Mouse (Mus musculus) mesoderm, embryonic 11.5 days (tissue): Measurements from ENCODE around the gene Tiam2.
A peak's percentile ranks its signal among the peaks of the same experiment; 100 is the strongest.
"Not testable (repeated sequence)": the region's sequence is repeated elsewhere in the genome, so short reads cannot be mapped to it uniquely, and the experiment has no call there.

Source experiments
- DNase-seq: peaks from one replicate; pipeline ENCODE4 v3.0.0-alpha.2; 2012; ENCODE audit warnings: low read depth, low spot score

Tiam2 gene

DNA sequence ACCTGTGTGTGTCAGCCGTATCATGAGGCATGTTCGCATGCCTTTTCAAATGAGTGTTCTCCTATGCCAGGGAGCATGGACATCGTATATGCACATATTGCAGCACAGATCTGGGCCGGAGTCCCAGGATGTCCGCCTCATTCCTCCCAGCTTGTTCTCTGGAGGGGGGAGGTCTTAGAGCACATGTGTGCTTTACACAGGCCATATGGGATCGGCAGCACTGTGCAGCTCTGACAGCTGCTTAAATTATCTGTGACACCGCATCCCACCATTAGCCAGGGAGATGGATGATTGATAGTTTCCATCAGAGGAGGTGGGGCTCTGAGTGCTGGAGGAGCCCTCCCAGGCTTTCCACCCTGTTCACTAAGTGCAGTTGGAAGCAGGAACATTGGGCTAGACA is 12.4 kb downstream of the Tiam2 start:
- DNase-seq: peak; percentile 47

DNA sequence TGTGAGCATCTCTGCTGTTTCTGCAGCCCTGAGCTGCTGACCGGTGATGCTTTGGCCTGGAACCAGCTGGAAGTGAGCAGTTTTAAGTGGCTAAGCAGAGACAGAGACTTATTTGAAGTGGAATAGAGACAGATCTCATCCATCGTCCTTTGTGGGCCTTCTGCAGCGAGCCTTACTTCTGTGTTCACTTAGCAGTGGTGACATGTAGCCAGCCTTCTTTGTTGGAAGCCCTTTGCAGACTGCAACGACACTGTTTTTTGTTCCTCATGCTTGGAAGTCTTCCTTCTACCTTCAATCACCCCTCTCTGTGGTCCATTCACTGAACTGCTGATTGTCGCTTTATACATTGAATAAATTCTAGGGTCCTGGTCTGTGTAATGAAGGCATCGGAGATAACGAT is 18.5 kb downstream of the Tiam2 start:
- no peak for DNase-seq

DNA sequence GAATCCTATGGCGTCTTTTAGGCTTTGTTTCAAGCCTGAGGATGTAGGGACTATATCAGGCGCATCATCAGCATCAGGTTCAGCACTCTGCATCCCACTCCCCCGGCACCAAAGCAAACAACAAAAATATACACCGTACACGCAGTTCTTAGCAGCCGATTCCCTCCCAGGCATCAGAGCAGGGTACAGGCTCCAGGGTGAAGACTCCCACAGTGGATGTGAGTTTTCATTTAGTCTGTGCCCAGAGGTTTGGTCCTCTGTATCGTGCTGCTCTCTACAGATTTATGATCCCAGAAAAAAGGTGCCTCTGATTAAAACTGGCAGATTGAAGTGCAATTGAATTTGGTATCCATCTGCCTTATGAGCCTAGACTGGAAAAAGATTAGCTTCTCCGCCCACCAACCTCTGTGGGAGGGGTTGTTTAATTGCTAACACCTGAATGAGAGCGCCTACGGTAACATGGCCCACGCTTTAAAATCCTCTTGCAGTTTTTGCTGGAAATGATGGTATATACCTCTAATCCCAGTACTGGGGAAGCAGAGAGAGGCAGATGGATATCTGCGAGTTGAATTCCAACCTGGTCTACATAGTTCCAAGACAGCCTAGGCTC is 19.0 kb downstream of the Tiam2 start:
- DNase-seq: no peak

DNA sequence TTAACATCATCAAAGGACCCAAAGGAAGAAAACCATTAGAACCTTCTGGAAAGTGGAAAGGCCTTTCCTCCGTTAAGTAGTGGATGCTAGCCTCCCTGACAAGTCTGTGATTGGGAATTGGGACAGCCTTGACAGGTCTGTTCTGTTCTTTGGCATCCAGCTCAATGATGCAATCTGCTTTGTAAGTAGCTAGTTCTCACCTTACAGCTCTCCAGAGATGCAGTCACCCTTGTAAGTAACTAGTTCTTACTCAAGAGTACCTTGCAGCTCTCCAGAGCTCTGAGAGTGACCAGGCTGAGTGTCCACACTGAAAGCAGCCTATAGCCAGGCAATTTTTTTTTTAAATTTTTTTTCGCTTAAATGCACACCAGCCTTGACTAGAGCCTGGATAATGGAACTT is 21.4 kb downstream of the Tiam2 start:
- no peak for DNase-seq

DNA sequence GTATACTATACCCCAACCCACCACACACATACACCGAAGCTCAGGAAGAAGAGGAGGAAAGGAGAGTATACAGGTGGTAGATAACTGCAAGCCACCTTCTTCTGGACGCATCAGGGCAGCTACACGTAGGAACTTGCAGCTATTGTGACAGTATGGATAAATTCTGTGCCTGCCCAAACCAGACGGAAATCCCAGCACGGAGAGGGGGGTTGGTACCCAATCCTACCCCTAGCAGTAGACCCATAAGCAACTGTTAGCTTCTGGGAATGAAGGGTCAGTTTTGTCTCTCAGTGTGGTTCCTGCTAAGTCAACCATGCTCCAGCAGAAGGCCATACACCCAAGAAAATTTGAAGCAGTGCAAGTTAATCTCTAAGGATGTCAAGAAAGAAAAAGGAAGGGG is 23.0 kb downstream of the Tiam2 start:
- DNase-seq: no peak

DNA sequence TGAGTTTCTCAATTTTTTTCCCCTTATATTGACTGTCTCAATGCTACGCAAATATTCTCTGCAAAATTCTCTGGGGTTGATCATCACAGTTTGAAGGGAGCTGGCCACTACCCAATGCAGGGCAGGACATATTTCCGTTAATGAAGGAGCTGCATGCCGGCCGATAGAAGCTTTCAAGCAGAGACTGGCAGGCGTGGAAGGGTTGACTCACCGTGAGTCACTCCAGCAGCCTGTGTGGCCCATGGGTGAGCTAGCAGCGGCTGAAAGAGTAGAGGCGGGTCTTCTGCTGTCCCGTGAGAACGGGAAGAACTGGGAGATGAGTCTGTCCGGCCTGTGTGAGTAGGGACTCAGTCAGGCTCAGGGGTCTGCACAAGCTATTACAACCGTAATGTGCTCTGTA is 23.6 kb downstream of the Tiam2 start:
- no peak for DNase-seq

DNA sequence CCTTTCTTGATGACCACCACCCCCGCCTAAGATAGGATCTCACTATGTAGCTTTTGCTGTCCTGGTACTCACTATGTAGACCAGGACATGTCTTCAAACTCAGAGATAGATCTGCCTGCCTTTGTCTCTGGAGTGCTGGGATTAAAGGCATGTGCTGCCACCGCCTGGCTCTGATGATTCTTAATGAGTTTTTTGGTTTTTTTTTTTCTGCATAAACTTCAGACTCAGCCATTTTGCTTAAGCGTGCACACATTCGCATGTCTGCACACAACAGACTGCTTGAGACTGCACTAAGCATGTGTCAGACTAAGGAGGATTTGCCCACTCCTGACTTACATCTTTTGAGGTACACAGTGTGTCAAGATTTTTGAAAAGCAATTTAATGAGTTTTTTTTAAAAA is 24.0 kb downstream of the Tiam2 start:
- no peak for DNase-seq

DNA sequence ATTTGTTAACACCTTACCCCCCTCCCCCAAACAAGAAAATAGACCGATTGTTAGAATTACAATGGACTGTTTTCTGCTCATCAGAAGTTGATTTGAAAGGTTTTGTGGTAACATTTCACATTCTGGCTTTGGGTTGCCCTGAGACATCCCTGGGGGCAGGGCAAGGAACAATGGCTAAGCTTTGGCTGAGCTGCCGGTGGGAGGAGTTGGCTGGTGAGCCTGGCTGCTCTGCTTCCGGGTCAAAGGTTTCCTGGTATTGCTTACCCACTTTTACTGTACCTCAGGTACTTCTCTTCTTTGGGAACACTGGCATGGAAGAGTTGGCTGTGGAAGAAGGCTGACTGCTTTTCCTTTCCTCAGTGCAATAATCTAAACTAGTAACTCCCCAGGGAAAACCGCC is 25.3 kb downstream of the Tiam2 start:
- no peak for DNase-seq

DNA sequence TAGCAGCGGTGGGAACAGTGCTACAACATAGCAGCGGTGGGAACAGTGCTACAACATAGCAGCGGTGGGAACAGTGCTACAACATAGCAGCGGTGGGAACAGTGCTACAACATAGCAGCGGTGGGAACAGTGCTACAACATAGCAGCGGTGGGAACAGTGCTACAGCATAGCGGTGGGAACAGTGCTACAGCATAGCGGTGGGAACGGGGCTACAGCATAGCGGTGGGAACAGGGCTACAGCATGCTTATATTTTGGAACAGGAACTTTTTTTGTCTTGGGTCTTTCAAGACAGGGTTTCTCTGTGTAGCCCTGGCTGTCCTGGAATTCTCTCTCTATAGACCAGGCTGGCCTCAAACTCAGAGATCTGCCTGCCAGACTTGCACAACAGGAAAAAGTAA is 26.8 kb downstream of the Tiam2 start:
- not testable (repeated sequence) for DNase-seq

DNA sequence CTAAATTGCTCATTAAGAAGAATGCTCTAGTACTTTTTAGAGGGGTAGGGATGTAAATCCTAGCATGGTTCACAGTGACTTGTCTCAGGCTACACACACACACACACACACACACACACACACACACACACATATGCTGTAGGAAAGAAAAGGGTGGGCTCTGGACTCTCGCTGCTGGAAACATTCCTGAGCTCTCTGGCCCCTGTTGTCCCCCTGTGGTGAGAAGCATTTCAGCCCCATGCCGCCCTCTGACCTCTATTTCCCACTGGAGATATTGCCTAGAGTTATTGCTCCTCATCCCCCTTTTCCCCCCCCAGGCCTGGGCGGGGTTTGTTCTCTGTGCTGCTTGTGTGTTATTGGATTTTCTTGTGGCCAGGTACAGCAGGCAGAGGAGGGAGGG is 28.5 kb downstream of the Tiam2 start:
- DNase-seq: peak; percentile 74

DNA sequence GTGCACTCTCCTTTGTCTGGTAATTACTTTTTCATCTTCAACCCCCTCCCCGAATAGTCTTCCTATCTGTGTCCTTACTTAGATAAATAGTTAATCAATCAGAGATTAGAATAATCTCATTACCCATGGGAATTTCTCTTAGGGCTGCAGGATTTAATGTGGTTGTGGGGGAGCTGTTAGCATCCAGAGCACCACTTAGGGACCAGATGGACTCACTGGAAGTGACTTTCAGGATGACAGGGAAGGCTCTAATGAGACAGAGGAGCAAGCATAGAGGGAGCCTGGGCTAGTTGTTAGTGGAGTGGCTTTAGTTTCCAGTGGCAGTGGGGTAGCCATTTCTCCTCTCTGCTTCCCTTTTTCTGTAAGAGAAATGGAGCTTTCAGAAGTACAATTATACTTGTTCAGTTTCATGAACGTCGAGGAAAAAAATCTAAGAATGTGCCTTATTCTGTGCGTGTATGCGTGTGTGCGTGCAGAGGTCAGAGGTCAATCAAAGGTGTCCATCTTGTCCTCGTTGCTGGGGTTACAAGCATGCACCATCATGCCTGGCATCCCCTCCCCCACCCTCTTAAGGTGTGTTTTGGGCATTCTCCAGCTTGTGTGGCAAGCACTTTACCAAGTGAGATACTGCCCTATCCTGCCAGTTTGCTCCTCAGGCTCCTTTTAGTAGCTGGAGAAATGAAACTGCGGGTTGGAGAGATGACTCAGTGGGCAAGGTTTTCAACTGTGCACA is 30.4 kb downstream of the Tiam2 start:
- no peak for DNase-seq

DNA sequence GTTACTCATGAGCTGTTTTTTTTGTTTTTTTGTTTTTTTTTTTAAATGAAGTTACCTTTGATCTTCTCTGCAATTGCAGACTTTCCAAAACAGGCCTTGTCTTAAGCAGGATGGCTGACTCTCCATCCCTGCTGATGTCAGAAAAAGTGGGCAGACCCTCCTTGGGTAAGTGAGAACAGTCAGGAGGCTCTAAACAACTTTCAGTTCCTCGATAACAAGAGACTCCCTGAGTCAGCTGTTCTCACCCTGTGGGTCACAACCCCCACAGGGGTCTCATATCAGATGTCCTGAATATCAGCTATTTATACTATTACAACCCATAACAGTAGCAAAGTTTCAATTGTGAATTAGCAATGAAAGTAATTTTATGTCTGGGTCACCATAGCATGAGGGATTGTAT is 33.9 kb downstream of the Tiam2 start:
- no peak for DNase-seq

DNA sequence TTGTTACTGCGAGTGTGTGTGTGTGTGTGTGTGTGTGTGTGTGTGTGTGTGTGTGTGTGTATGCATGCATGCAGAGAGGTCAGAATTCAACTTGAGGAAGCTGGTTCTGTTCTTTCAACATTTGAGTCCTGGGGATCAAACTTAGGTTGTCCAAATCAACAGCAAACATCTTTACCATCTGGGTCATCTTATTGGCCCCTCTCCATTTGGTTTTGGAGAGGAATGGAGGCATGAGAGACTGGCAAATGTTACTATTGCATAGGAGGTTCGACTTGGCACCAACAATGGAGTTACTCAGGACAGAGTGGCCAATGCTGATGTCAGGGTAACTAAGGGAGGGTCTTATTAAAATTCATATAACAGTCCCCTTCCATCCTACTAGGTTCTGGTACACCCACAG is 35.4 kb downstream of the Tiam2 start:
- no peak for DNase-seq

DNA sequence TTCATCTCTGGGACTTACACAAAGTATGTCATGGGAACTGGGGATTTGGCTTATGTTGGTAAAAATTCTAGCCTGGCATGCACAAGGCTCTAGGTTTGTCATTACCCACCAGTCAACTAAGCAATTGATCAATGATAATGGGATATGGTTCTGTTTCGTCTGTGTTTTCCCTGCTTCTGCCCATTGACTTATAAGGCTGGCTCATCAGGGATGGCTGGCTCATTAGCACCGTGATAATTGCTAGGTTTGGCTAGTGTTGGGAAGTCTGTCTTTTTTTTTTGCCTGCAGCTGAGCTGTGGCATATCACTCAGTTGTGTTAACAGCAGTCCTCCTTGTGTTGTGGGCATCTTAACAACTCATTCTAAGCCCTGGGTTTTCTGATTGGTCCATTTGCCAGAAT is 36.8 kb downstream of the Tiam2 start:
- no peak for DNase-seq

DNA sequence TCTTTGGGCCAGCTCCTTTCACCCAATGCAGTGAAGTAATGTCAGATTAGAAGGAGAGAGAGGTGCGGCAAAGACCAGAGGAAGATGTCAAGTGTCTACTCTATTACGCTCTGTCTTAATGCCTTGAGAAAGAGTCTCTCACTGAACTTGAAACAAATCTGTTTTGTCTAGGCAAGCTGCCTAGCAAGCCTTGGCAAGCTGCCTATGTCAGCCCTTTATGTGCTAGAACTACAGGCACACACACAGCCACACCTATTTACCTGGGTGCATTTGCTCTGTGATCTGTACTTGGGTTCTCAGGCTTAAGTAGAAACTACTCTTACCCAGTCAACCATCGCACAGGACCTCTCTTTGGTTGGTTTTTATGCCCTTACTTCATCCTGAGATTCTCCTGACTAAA is 40.4 kb downstream of the Tiam2 start:
- no peak for DNase-seq

DNA sequence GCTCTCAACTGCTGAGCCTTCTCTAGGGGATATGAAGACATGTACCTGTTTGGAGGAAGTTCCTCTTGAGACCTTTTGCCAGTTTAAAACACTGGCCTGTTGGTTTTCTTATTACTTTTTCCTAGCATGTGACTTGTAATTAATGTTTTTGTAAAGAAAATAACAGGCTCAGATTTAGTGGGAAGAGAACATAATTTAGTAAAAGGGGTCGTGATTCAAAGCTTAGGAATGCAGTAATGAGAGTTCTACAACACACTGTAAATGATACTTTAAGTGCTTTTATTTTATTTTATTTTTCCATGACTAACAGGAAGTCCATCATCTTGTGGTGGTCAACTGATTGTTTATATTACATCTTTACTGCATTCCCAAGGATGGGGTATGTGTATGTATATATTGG is 42.0 kb downstream of the Tiam2 start:
- no peak for DNase-seq

DNA sequence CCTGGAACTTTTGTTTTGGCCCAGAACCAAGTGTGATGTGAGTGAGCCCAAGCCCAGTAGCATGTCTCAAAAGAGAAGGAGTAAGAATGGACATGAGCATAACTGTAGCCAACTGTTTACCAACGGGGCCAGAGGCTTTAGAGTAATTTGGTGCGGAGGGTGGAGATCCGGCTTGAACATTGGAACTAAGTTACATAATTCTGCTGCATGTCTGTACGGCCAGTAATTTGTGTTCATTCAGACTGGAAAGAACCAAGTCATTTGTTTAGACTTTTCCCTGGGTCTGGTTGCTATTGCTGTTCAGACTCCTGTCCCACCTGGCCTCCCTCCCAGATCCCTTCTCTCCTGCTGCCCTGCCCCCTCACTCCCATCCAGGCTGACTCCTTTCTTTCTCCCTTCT is 43.3 kb downstream of the Tiam2 start:
- no peak for DNase-seq

DNA sequence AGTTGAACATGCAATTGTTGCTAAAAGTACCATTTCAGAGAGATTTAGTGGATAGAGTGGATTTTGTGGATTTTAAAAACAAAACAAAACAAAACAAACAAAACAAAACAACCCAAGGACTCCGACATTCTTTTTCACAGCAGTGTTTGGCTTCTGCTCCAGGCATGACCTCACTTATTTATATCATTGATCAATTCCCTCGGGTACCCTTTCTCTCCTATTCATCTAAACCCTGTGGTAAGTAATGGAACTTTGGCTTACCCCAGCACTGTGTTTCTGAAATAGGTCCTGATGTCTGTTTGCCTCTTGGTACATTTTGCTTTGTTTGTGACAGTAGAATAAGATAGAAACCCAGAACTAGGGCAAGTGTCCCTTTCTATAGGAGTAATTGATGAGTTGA is 52.2 kb downstream of the Tiam2 start:
- no peak for DNase-seq

DNA sequence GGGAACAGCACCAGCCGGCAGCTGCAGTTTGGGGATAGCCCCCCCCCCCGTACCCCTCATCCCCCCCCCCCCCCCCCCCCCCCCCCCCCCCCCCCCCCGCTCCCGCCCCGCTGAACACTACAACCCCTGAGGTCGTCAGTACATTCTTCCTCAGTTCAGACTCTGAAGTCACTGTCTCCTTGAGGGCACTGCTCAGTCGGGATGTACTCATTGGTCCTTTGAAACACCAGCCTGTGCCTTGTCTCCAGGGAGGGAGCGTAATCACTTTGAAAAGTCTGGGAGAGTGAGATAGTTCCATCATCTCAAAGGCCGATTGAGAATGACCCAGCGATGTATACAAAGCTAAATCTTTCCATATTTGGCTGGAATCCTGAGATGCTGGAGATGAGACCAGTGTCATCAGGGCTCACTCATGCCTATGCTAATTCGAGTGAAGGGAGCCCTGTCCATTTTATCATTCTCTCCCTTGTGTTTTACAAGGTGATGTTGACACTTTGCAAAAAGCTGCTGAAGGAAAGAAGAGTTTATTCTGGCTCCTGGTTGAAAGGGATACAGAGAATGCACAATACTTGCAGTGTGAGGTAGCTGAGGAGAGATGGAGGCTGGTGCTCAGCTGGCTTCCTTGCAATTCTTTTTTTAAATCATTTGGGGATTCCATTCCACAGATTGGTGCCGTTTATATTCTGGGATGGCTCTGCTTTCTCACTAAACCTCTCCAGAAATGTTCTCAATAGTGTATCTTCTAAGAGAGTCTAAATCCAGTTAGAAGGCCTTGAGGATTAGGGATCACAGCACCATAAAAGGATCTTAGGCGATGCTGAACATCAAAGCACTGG is 53.6 kb downstream of the Tiam2 start:
- no peak for DNase-seq

DNA sequence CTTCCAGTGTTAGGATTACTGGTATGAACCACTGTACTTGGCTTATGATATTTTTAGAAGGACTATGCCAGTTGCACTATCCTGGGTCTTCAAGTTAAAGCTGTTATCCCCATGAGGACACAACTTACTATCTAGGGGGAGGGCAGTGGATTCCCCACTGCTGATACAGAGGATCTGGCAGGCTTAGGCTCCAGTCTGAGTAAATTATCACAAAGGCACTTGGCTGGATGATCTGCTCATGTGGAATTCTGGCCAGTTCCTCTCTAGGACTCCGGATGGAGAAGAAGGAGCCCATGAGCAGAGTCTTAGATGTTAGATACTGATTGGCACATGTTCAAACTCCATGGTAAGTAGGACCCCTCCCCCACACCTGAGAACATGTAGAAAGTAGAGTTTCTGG is 59.0 kb downstream of the Tiam2 start:
- no peak for DNase-seq

DNA sequence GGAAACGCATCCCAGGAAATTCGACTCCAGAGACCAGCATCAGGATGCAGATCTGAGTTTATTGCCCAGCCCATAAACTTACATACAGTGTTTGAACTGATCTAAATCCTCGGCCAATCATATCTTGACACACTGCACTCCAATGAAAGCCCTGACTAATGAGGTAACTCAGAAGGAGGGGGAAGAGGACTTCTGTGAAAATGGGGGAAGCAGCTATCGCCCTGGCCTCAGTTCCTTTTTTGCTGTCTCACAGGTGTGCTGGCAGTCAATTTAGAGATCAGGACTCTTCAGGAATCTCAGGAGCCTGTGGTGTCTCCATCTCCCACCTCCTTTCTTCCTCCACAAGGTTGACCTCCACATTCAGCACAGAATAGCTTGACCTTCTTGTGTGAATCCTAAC is 61.4 kb downstream of the Tiam2 start:
- no peak for DNase-seq

DNA sequence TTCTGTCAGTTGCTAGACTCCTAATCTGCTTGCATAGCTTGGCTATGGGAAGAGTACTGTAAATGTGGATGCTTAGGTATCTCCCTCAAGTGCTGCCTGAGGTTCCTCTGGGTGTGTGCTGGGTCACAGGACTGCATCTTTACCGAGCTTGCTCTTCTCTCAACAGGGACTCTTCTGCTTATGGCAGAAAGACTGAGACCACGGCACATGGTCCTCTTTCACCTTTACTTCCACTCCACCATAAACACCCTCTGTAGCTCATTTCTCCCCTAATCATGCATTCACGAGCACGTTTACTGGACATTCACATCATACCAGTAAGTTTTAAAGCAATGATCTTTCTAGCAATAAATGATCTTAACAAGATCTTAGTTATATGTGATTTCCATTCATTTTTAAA is 63.4 kb downstream of the Tiam2 start:
- no peak for DNase-seq

DNA sequence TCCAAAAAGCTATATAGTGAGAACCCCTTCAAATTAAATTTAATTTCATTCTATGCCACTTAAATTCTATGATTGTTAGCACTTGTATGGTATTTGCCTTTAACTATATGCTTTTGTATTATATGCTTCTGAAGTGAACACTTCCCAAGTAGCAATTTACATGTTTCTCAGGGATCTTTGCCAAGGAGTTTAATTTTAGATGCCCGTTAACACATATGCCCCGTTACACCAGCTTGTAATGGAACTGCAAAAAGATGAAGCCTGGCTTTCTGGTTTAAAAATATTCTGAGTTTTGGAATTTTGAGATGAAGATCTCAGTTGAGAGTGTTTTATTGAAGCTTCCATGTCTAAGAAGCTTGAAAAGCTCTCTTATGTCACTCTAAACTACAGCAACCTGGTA is 67.6 kb downstream of the Tiam2 start:
- DNase-seq: no peak
